Mouse (Mus musculus) testis, postnatal 14 days (tissue): Measurements from ENCODE around the gene Lap3.

Experiments
- DNase-seq: peaks from one replicate; pipeline ENCODE4 v3.0.0; 2021; ENCODE audit warnings: low spot score

Lap3 gene

DNA sequence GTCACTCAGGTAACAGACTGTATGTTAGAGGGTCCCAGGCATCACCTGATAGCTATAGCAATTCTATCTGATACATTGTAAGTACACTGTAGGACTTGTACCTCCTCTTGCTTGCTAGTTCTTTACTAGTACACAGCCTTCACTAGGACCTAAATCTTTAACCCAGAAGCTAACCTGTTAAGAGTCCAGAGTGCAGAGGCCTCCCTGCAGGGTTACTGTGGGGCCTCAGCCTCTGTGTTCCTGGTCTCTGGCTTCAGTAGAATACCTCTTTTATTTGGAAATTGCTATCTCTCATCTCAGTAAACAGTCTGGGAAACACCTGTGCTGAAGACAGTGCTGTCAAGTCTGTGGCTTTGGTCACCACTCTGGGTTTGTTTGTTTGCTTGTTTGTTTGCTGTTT is 2.9 kb downstream of the Lap3 start:
- DNase-seq: no peak

- no peak for DNase-seq
Measured at GRCm38 (mm10) chr5:45496479-45496878, 3.3 kb downstream of the Lap3 start.

- no peak for DNase-seq
Measured at GRCm38 (mm10) chr5:45496930-45497550, 3.9 kb downstream of the Lap3 start.

- DNase-seq: no peak
Measured at GRCm38 (mm10) chr5:45497564-45497963, 4.4 kb downstream of the Lap3 start.

DNA sequence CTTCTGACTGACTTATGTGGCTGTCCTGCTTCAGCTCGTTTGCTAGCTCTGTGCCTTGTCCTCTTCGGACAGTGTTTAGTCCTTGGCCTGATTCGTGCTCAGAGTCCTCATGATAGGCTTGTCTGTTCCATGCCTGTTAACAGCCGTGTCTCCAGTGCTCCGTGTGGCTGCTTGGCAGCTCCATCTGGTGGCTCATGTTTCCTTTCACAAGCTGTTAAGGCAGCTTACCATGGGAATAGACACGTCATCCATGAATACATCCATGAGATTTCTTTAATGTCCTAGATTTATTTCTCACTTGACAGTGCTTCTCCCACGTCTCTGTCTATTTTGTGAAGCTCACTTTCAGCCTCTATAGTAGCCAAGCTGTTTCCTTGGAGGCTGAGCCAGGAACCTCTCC is 16.9 kb downstream of the Lap3 start:
- no peak for DNase-seq

DNA sequence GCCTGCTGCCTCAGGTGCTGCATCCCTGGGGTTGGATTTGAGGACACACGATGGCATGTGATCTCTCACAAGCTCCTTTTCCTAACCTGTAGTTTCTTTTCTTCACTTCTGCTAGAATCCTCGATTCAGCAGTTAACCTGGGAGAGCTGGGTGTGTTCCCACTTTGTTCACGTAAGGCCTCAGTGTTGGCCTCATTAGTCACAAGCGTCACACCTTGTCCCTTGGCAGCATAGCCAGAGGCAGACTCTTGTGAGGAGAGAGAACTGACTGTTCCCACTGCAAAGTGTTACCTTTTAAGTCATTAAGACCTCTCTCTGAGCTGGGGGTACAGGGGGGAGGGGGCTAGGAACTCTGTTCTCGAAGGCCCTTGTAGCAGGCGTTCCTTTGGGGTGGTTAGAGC is 19.7 kb downstream of the Lap3 start:
- DNase-seq: no peak

DNA sequence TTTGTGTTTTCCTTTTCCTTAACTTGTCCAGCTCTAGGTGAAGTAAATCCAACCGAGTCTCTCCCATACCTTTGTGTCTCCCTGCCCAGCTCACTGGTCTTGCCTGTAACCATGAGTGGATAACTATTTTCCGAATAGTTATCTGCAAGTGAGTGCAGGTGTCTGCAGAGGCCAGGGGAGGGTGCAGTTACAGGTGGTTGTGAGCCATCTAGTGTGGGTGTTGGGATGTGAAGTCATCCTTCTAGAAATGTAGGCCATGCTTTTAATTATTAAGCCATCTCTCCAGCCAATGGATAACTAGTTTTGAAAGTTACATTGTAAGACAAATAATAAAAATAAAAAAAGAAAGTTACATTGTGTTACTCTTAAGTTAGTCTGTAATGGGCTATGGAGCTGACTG is 20.3 kb downstream of the Lap3 start:
- DNase-seq: no peak

- DNase-seq: no peak
Measured at GRCm38 (mm10) chr5:45514599-45514998, 21.4 kb downstream of the Lap3 start.

- DNase-seq: no peak
Measured at GRCm38 (mm10) chr5:45515151-45515743, 22.1 kb downstream of the Lap3 start.

GRCm38 (mm10) chr5:45519960-45520808 is 27.0 kb downstream of the Lap3 start, which contains the start of gene Med28:
TSS of gene Med28 (plus strand) at chr5:45520229.
- peak; percentile 94 for DNase-seq

- no peak for DNase-seq
Measured at GRCm38 (mm10) chr5:45520809-45521110, 27.6 kb downstream of the Lap3 start.

DNA sequence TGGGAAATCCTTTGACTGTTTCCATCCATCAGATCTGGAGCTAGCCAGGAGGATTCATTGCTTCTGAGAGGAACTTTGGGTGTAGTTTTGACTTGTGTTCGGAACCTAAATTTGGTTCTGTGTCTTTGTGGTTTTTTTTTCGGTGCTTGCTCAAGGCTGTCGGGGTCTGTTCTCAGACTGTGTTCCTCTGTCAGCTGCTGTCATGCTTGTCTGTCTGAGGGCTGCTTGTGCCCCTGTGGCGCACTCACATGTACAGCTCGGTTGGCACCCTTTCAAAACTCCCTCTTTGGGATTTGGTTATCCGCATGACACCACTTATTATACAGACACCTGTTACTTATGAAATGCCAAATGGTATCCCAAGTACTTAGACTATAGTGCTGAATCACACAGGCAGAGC is 28.4 kb downstream of the Lap3 start:
- DNase-seq: no peak

DNA sequence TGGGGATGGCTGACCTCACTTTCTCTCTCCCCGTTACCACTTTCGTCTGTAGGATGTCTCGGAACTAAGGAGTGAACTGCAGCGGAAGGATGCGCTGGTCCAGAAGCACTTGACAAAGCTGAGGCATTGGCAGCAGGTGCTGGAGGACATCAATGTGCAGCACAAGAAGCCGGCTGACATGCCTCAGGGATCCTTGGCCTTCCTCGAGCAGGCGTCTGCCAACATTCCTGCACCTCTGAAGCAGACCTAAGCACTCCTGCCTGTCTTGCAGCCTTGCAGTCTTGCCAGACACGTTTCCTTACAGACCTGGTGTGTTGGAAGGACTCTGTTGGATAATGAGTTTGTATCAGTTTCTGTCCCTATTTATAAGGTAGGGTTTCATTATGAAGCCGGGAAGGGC is 31.9 kb downstream of the Lap3 start:
- no peak for DNase-seq

GRCm38 (mm10) chr5:45526338-45526737 is 33.2 kb downstream of the Lap3 start:
- no peak for DNase-seq

DNA sequence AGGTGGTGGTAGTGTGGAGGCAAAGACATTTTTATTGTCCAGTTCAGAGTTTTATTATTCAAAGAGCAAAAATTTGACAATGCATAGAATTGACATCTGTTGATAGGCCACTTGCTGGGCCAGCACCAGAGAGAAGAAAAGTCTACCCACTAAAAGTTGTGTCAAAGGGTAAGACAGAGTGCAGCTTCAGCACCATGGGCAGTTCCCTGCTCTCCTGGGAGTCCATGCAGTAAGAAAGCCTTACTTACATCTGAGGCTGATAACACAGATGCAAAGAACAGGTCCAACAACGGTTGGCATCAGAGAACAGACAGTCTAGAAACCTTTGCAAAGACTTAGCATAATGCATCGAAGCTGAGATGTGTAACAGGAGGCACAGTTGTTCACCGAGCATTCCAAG is 36.5 kb downstream of the Lap3 start:
- DNase-seq: no peak

DNA sequence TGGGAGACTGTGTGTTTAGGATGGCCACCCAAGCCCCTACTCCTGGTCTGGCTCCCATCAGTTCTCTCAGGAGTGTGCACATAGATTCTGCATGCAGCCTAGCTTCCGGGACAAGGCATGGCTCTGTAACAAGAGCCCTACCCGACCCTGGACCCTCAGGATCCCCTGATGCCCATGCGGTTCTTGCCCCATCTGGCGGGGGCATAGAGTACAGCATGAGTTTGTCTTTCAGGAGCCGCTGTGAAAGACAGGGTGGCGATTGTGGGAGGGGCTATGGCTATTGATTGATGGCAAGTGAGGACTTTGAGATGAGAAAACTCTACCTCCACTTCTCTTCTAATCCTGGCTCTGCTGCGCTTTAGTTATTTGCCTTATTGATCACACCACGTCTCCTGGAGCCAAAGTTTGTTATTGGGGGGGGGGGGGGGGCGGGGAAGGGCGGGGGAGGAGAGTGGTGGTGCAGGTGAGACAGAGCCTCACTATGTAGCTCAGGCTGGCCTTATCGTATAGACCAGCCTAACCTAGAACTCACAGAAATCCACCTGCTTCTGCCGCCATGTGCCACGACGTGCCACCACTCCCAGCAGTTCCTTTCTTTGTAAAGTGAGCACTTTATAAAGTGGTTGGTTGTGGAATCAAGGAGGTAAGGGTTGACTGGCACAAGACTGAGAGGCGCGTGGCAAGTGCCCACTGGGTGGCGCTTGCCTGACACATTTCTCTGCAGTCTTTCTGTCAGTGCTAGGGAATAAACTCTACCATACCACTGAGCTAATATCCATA is 41.3 kb downstream of the Lap3 start:
- peak; percentile 17 for DNase-seq

DNA sequence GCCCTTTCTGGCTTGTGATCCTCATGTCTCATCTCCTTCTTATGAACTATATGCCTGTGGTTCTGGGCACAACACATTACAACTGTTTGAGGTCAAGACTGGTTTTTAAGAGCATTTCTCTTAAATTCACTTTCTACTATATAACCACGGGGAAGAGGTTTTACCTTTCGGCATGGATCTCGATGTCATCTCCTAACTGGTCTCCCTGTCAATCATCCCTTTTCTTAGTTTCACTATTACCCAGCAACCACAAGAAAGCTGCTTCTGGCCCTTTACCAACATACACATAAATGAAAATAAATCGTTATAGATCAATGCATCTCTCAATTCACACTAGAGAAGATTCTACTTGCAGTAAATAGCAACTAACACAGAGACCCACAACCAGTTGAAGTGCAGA is 42.0 kb downstream of the Lap3 start:
- DNase-seq: no peak

GRCm38 (mm10) chr5:45539502-45539901 is 46.3 kb downstream of the Lap3 start:
- DNase-seq: peak; percentile 52

DNA sequence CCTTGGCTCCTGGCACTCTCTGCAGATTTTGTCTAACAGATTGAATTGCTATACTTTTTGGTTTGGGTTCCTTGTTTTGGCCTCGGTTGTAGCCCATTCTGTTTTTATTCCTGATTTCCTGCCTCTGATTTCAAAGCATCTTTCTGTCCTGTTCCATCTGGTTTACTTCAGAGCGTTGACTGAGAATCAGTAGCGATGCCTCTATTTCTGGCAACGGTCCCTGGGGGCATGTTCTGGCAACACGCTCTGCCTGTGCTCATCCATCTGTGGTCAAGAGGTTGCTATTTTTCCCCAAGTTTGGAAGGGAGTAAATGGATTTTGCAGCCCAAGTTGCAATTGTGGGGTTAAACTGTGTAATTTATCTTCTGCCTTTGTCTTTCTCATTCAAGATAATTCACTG is 50.2 kb downstream of the Lap3 start:
- no peak for DNase-seq

DNA sequence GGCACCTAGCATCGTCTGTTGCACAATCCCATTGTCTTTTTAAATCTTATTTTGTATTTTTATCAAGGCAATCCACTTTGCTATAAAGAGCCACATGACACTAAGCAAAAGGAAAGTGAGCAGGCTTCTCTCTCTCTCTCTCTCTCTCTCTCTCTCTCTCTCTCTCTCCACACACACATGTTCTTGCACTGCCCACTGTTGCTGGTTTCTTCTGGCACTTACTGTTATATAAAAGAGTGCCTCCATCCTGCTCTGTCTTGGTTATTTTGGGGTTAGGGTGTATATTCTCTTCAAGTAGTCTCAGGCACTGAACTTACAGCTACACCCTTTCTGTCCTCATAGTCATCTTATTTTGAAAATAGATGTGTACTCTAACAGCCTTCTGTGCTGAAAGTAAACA is 56.4 kb downstream of the Lap3 start:
- no peak for DNase-seq
